Mouse (Mus musculus) megakaryocyte, adult 5-6 weeks (primary cell): ENCODE measurements at regions not wholly inside any gene's neighbourhood (a gene's known extent, or its start where the extent isn't known, plus 50 kb on each side); places are given as distances from the start of the nearest gene placed in this dataset.
A peak's percentile ranks its signal among the peaks of the same experiment; 100 is the strongest.

ENCODE experiments used
- ATAC-seq: 2 replicates; pipeline ENCODE4 v1.8.0; 2016; ENCODE audit warnings: mild to moderate bottlenecking, inconsistent platforms; ENCODE audit not compliant: poor library complexity, severe bottlenecking

- peak; percentile 90 for ATAC-seq
Measured at GRCm38 (mm10) chr6:26205991-26206390, 396.9 kb upstream of the Pot1a start.
